ENCODE assay signal across 17 mouse cellular contexts in the genomic region with DNA sequence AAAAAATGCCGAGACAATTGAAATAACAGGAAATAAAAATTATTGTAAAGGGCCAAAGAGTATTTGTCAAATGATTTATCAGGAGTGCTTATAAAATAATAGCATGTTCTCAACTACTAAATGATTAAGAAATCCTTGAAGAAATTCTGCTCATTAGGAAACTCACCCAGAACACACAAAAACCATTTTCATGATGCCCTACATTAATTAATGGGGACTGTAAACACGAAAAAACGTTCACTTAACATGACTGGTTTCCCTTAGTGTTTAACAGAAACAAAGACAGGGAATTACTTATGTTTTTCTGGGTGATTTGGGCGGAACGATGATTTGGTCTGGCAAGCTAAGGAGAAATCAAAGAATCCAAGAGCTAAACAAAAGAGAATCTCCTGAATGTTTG.
DNase-seq lines count a peak whose midpoint lies in the region; ATAC-seq lines count a peak whose summit lies in the region.
"Had no signal": no experiment of that assay in that cellular context is flagged by ENCODE, and none has a peak within 500 bp of the region (broad histone marks: within the 10 kb centered on the region; RNA-seq: fewer than 3 reads in every experiment).

No protein-coding gene starts in this region.

- no peak overlapping the region for H3K4me3 ChIP-seq in heart, embryonic 14.5 days (ENCODE audit: control insufficient read depth in 1 of 2, insufficient read depth in 1 of 2, low read depth in 1 of 2, low read length in 2 of 2)
- no peak overlapping the region for H3K4me3 ChIP-seq in midbrain, embryonic 12.5 days
- H3K4me3 ChIP-seq: erythroblast, embryonic 14.5 days; megakaryocyte, embryonic 14.5 days had no signal

- 72% methylated on average over 5 of the region's 5 CpGs for WGBS in heart, embryonic 14.5 days
- WGBS in midbrain, embryonic 12.5 days = 54% methylated on average over 5 of the region's 5 CpGs

- no peak overlapping the region for H3K27ac ChIP-seq in heart, embryonic 14.5 days (replicated peaks in 1 of 2; ENCODE audit: control insufficient read depth in 1 of 2, insufficient read depth in 1 of 2, low read depth in 2 of 2, low read length in 2 of 2)
- peak overlapping the region; percentile 67 for H3K27ac ChIP-seq in midbrain, embryonic 12.5 days (replicated peaks)
- H3K27ac ChIP-seq: kidney, postnatal 0 days had no signal

- ATAC-seq in heart, embryonic 14.5 days (ENCODE audit: insufficient number of reproducible peaks, insufficient read depth, low FRiP score, low read depth) = no peak
- ATAC-seq in midbrain, embryonic 12.5 days (ENCODE audit: low FRiP score, low read depth) = no peak
- ATAC-seq: inflammation-experienced regulatory T-cells, adult 6 months; lung, postnatal 0 days had no signal

- H3K9me3 ChIP-seq in heart, embryonic 14.5 days (ENCODE audit: control insufficient read depth, low read length) = no peaks in the 10 kb centered on the region
- no peaks in the 10 kb centered on the region for H3K9me3 ChIP-seq in midbrain, embryonic 12.5 days

- no peak for DNase-seq in heart, postnatal 4 days
- DNase-seq in retina, postnatal 1 day = peak; percentile 57
- DNase-seq in retina, embryonic 14.5 days (ENCODE audit: low spot score) = no peak
- no peak for DNase-seq in layer of hippocampus, adult 9-10 months (ENCODE audit: low spot score)
- DNase-seq in testis, postnatal 10 days (ENCODE audit: low spot score) = no peak
- no peak for DNase-seq in cerebellum, adult 9-11 months
- DNase-seq: cerebellum, adult 9-10 months; heart, adult 18-20 months; right cerebral cortex, postnatal 14 days had no signal

- no peaks in the 10 kb centered on the region for H3K27me3 ChIP-seq in heart, embryonic 14.5 days (ENCODE audit: control insufficient read depth, insufficient read depth, low read length)
- H3K27me3 ChIP-seq in midbrain, embryonic 12.5 days = no peaks in the 10 kb centered on the region
- H3K27me3 ChIP-seq: megakaryocyte, embryonic 14.5 days had no signal

- peak overlapping the region; percentile 46; the same call in 1 of the 2 replicates for H3K9ac ChIP-seq in heart, embryonic 14.5 days (ENCODE audit: low read length)
- no peak overlapping the region for H3K9ac ChIP-seq in midbrain, embryonic 12.5 days (replicated peaks)

- no peaks in the 10 kb centered on the region for H3K36me3 ChIP-seq in heart, embryonic 14.5 days (ENCODE audit: control insufficient read depth, insufficient read depth, low read length)
- no peaks in the 10 kb centered on the region for H3K36me3 ChIP-seq in midbrain, embryonic 12.5 days

- peaks cover 2 to 10% of the 10 kb centered on the region in 2 experiments; a peak in 2 of 4 replicates for H3K4me1 ChIP-seq in heart, embryonic 14.5 days (ENCODE audit: control insufficient read depth in 2 of 2, insufficient read depth in 2 of 2, low read length in 2 of 2)
- peaks cover 26% of the 10 kb centered on the region for H3K4me1 ChIP-seq in midbrain, embryonic 12.5 days
- H3K4me1 ChIP-seq: megakaryocyte, embryonic 14.5 days had no signal

- H3K4me2 ChIP-seq in heart, embryonic 14.5 days (ENCODE audit: low read length) = peak overlapping the region; percentile 59
- peak overlapping the region; percentile 26 for H3K4me2 ChIP-seq in midbrain, embryonic 12.5 days (replicated peaks)
- H3K4me2 ChIP-seq: liver, embryonic 11.5 days had no signal
